Mouse (Mus musculus) lung, adult 2 months (tissue): ENCODE data around the gene Herc3.

Source experiments
- CTCF ChIP-seq: fragments of 200-500 bp; IDR thresholded peaks from 2 replicates; pipeline ENCODE4 v1.5.1; 2011; ENCODE audit warnings: mild to moderate bottlenecking, low read length, control low read depth; ENCODE audit not compliant: insufficient read depth
- POLR2A ChIP-seq: fragments of 200-500 bp; IDR thresholded peaks from 2 replicates; pipeline ENCODE4 v1.6.1; 2011; ENCODE audit warnings: low read depth, mild to moderate bottlenecking, control low read depth, low read length, borderline replicate concordance; ENCODE audit errors: extremely low read depth

- TF ChIP-seq CTCF (no peak), POLR2A (no peak)
These were observed 62.0 kb downstream of the Herc3 start for GRCm38 (mm10) chr6:58893307-58893706.
